Mouse (Mus musculus): Measurements from ENCODE around the gene Golga2.

- TF ChIP-seq FOSL1 (IDR thresholded peaks at IDR 0.05; ENCODE audit: insufficient read depth, low read length, poor library complexity, severe bottlenecking) (no peak), CTCF (IDR thresholded peaks at IDR 0.05; ENCODE audit: control insufficient read depth, insufficient read depth, insufficient read length) (no peak), MYOD1 (IDR thresholded peaks at IDR 0.05; ENCODE audit: control insufficient read depth, insufficient read length, low read depth) (no peak)
Observed at GRCm38 (mm10) chr2:32287334-32287840, at the start of gene Golga2.

All from C2C12 (cell line).